Mouse (Mus musculus) stomach, postnatal 0 days (tissue): ENCODE results near the gene Mettl8. TPM values are rescaled to one million over a fixed set of nuclear protein-coding genes. Genes with fewer than 3 reads are reported as not detected.

ENCODE experiments used
- ATAC-seq: fragments of 200-750 bp; cut with Nextera tagmentation; 2 replicates; pipeline ENCODE4 v1.8.0; 2017; ENCODE audit not compliant: low FRiP score, low TSS enrichment
- DNase-seq: peaks from one replicate; pipeline ENCODE4 v3.0.0-alpha.2; 2016; ENCODE audit warnings: low spot score
- H3K27ac ChIP-seq: fragments of 300-500 bp; sonication (generic); replicated peaks from 2 replicates; pipeline ENCODE4 v1.5.1; 2014; ENCODE audit warnings: mild to moderate bottlenecking, control low read depth
- H3K27me3 ChIP-seq: fragments of 300-500 bp; sonication (generic); 2 replicates; pipeline ENCODE4 v1.6.1; 2014; ENCODE audit warnings: low read length; ENCODE audit not compliant: control insufficient read depth, insufficient read depth
- H3K36me3 ChIP-seq: fragments of 300-500 bp; sonication (generic); 2 replicates; pipeline ENCODE4 v1.6.1; 2014; ENCODE audit warnings: low read length, mixed read lengths; ENCODE audit not compliant: control insufficient read depth, insufficient read depth
- H3K4me1 ChIP-seq: fragments of 300-500 bp; sonication (generic); replicated peaks from 2 replicates; pipeline ENCODE4 v1.6.1; 2014; ENCODE audit warnings: antibody characterized with exemption; ENCODE audit not compliant: control insufficient read depth, insufficient read depth
- H3K4me2 ChIP-seq: fragments of 300-500 bp; sonication (generic); replicated peaks from 2 replicates; pipeline ENCODE4 v1.6.1; 2014; ENCODE audit warnings: low read depth, mild to moderate bottlenecking, control low read depth, moderate library complexity
- H3K4me3 ChIP-seq: fragments of 300-500 bp; sonication (generic); 2 replicates; pipeline ENCODE4 v1.5.1; 2014; ENCODE audit warnings: low read depth, low read length, control low read depth
- H3K9ac ChIP-seq: fragments of 300-500 bp; sonication (generic); 2 replicates; pipeline ENCODE4 v1.6.1; 2014; ENCODE audit warnings: mild to moderate bottlenecking, low read length, control low read depth, mixed read lengths
- H3K9me3 ChIP-seq: fragments of 300-500 bp; sonication (generic); 2 replicates; pipeline ENCODE4 v1.6.1; 2016; ENCODE audit warnings: low read length; ENCODE audit not compliant: control insufficient read depth
- CTCF ChIP-seq: IDR thresholded peaks from 2 replicates; pipeline ENCODE4 v1.5.1; 2016; ENCODE audit warnings: antibody characterized with exemption, low read depth, mild to moderate bottlenecking, moderate library complexity
- EP300 ChIP-seq: optimal IDR thresholded peaks from 2 replicates; pipeline ENCODE3; 2016; ENCODE audit warnings: antibody characterized with exemption
- WGBS: fragments of 180-500 bp; shearing (Covaris S2); extraction: QIAGEN DNeasy Blood & Tissue Kit; methylation state at CpG from one replicate; pipeline ENCODE4 v1.1.7; 2014; 5-methylcytosine and 5-hydroxymethylcytosine counted together
- polyA plus RNA-seq: library from polyadenylated mRNA; unstranded; fragments of >200 nt; fragmentation: Nextera tagmentation; extraction: Ambion mirVana; gene quantifications from 2 replicates; pipeline ENCODE4 v1.2.1, GENCODE M21; 2015

Mettl8 gene
- polyA plus RNA-seq, 1 experiment from 2014 or later = 7.7 TPM

- Histone ChIP-seq H3K4me1 (no peaks in the 10 kb centered on the region), H3K9ac (no peak overlapping the region), H3K9me3 (no peaks in the 10 kb centered on the region), H3K27me3 (no peaks in the 10 kb centered on the region), H3K36me3 (no peaks in the 10 kb centered on the region), H3K27ac (no peak overlapping the region), H3K4me2 (no peak overlapping the region), H3K4me3 (no peak overlapping the region)
- ATAC-seq (no peak), DNase-seq (no peak)
- TF ChIP-seq EP300 = no peak
- no peak for TF ChIP-seq CTCF
- 92% methylated on average over 2 of the region's 2 CpGs for WGBS
Measured at GRCm38 (mm10) chr2:70992715-70993114, 62.7 kb downstream of the Mettl8 start.

GRCm38 (mm10) chr2:70990196-70990595, 65.2 kb downstream of the Mettl8 start:
- H3K4me3 ChIP-seq = no peak overlapping the region
- DNase-seq (no peak), ATAC-seq (no peak)
- no peak overlapping the region for H3K27ac ChIP-seq
- WGBS = 44% methylated on average over 4 of the region's 4 CpGs
- H3K9ac ChIP-seq = no peak overlapping the region
- no peak overlapping the region for H3K4me2 ChIP-seq
- no peaks in the 10 kb centered on the region for H3K27me3 ChIP-seq
- no peaks in the 10 kb centered on the region for H3K4me1 ChIP-seq
- no peaks in the 10 kb centered on the region for H3K9me3 ChIP-seq
- TF ChIP-seq CTCF (no peak), EP300 (no peak)
- H3K36me3 ChIP-seq = no peaks in the 10 kb centered on the region

- ATAC-seq (no peak), DNase-seq (no peak)
- TF ChIP-seq CTCF (no peak), EP300 (no peak)
- H3K9ac ChIP-seq = no peak overlapping the region
- no peaks in the 10 kb centered on the region for H3K27me3 ChIP-seq
- H3K4me1 ChIP-seq = no peaks in the 10 kb centered on the region
- no peaks in the 10 kb centered on the region for H3K36me3 ChIP-seq
- no peaks in the 10 kb centered on the region for H3K9me3 ChIP-seq
- H3K27ac ChIP-seq = no peak overlapping the region; the same call in 1 of the 2 replicates
- WGBS = 69% methylated on average over 17 of the region's 17 CpGs
- no peak overlapping the region for H3K4me2 ChIP-seq
- H3K4me3 ChIP-seq = no peak overlapping the region
Measured at GRCm38 (mm10) chr2:70989201-70990191, 65.9 kb downstream of the Mettl8 start.

GRCm38 (mm10) chr2:70978271-70978670, 77.1 kb downstream of the Mettl8 start:
- Histone ChIP-seq H3K4me1 (no peaks in the 10 kb centered on the region), H3K4me3 (no peak overlapping the region), H3K27me3 (no peaks in the 10 kb centered on the region), H3K9me3 (no peaks in the 10 kb centered on the region), H3K4me2 (no peak overlapping the region), H3K9ac (no peak overlapping the region), H3K27ac (no peak overlapping the region), H3K36me3 (no peaks in the 10 kb centered on the region)
- ATAC-seq = no peak
- no peak for DNase-seq
- 80% methylated on average over 5 of the region's 5 CpGs for WGBS
- TF ChIP-seq EP300 = no peak
- no peak for TF ChIP-seq CTCF

GRCm38 (mm10) chr2:70974769-70975168, 80.6 kb downstream of the Mettl8 start:
- no peak for TF ChIP-seq EP300
- TF ChIP-seq CTCF = no peak
- H3K27ac ChIP-seq = no peak overlapping the region
- DNase-seq = no peak
- H3K9ac ChIP-seq = no peak overlapping the region
- H3K4me2 ChIP-seq = no peak overlapping the region
- no peaks in the 10 kb centered on the region for H3K4me1 ChIP-seq
- WGBS = 91% methylated on average over 6 of the region's 6 CpGs
- H3K4me3 ChIP-seq = no peak overlapping the region
- no peaks in the 10 kb centered on the region for H3K27me3 ChIP-seq
- no peaks in the 10 kb centered on the region for H3K9me3 ChIP-seq
- no peaks in the 10 kb centered on the region for H3K36me3 ChIP-seq
- no peak for ATAC-seq

- DNase-seq (no peak), ATAC-seq (no peak)
- Histone ChIP-seq H3K36me3 (no peaks in the 10 kb centered on the region), H3K4me1 (no peaks in the 10 kb centered on the region), H3K4me3 (no peak overlapping the region), H3K9me3 (no peaks in the 10 kb centered on the region), H3K9ac (no peak overlapping the region), H3K27ac (no peak overlapping the region), H3K4me2 (no peak overlapping the region), H3K27me3 (no peaks in the 10 kb centered on the region)
- WGBS = 71% methylated on average over 16 of the region's 16 CpGs
- TF ChIP-seq EP300 = no peak
- TF ChIP-seq CTCF = no peak
Measured at GRCm38 (mm10) chr2:70972795-70973518, 82.4 kb downstream of the Mettl8 start.
